Mouse (Mus musculus): ENCODE measurements at regions not wholly inside any gene's neighbourhood (a gene's known extent, or its start where the extent isn't known, plus 50 kb on each side); places are given as distances from the start of the nearest gene placed in this dataset.

DNA sequence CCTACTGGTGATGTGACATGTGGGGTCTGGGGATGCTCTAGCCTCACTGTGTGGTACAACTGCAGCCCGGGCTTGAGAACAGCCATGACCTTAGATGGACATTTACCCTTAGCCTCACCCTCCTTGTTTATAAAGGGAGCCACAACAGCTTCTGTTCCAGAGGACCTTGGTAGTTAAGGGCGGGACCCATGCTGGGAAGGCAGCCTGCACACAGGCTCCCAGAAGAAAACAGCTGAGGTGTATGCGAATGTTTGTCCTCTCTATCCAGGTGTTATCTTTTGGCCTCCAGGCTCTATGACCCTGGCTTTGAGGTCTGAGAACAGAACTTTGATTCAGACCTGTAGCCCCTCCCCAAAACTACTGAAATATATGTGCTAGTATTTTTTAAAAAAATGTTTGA, 102.1 kb upstream of the Mki67 start:
- no peak for TF ChIP-seq CTCF (IDR thresholded peaks at IDR 0.05; ENCODE audit: insufficient read depth, low read length)
- TF ChIP-seq POLR2A (IDR thresholded peaks at IDR 0.05; ENCODE audit: borderline replicate concordance, extremely low read depth, low read depth, low read length): no peak

All from lung, adult 2 months (tissue).